Mouse (Mus musculus): ENCODE results near the gene Pou2f1.

- TF ChIP-seq CTCF (IDR thresholded peaks at IDR 0.05; ENCODE audit: extremely low read depth, insufficient read depth, low read length) (no peak), POLR2A (IDR thresholded peaks at IDR 0.05; ENCODE audit: extremely low read depth, insufficient read depth, low read length) (no peak)
Observed at GRCm38 (mm10) chr1:165849458-165850445, 152.7 kb downstream of the Pou2f1 start.
